Mouse (Mus musculus) ES-E14 (cell line): ENCODE data around the gene Klc3. TPM values are rescaled to one million over a fixed set of nuclear protein-coding genes. Genes with fewer than 3 reads are reported as not detected.
A peak's percentile ranks its signal among the peaks of the same experiment; 100 is the strongest.

Source experiments
- DNase-seq: peaks from one replicate; pipeline ENCODE4 v3.0.0-alpha.2; 2013; ENCODE audit warnings: low read depth, low spot score
- H3K27ac ChIP-seq: 2 replicates; pipeline ENCODE4 v1.5.1; 2012; ENCODE audit warnings: low read depth, mild to moderate bottlenecking, low read length, moderate library complexity, mixed read lengths; ENCODE audit not compliant: poor library complexity, insufficient read depth, severe bottlenecking
- H3K36me3 ChIP-seq: 2 replicates; pipeline ENCODE4 v1.6.1; 2012; ENCODE audit warnings: mild to moderate bottlenecking, low read length, moderate library complexity, mixed read lengths; ENCODE audit not compliant: control insufficient read depth, poor library complexity, insufficient read depth, severe bottlenecking
- H3K4me1 ChIP-seq, 2 experiments: fragments of 150-350 bp in 1 of 2; sonication (generic) in 1 of 2; 2 replicates each; pipeline ENCODE4 v1.6.1; 2012; ENCODE audit warnings: low read length in 2 of 2, mild to moderate bottlenecking in 1 of 2, mixed read lengths in 1 of 2; ENCODE audit not compliant: control insufficient read depth in 2 of 2, insufficient read depth in 2 of 2, poor library complexity in 1 of 2
- H3K4me3 ChIP-seq, 2 experiments: fragments of 150-350 bp in 1 of 2; sonication (generic) in 1 of 2; 2 replicates each; pipeline ENCODE4 v1.5.1; 2012; ENCODE audit warnings: low read length in 2 of 2, low read depth in 1 of 2, mild to moderate bottlenecking in 1 of 2, mixed read lengths in 1 of 2; ENCODE audit not compliant: insufficient read depth in 1 of 2, poor library complexity in 1 of 2, severe bottlenecking in 1 of 2
- H3K9ac ChIP-seq: 2 replicates; pipeline ENCODE4 v1.6.1; 2012; ENCODE audit warnings: low read depth, mild to moderate bottlenecking, low read length, mixed read lengths; ENCODE audit not compliant: poor library complexity, insufficient read depth, severe bottlenecking
- H3K9me3 ChIP-seq: fragments of 150-350 bp; sonication (generic); 2 replicates; pipeline ENCODE4 v1.6.1; 2012; ENCODE audit warnings: low read depth, mild to moderate bottlenecking, low read length; ENCODE audit not compliant: control insufficient read depth, insufficient read depth
- CHD2 ChIP-seq: IDR thresholded peaks from 2 replicates; pipeline ENCODE4 v1.6.1; 2014; ENCODE audit warnings: mild to moderate bottlenecking, low read depth, low read length, inconsistent platforms
- HCFC1 ChIP-seq: IDR thresholded peaks from 2 replicates; pipeline ENCODE4 v1.6.1; 2012; ENCODE audit warnings: low read length, inconsistent platforms, borderline replicate concordance; ENCODE audit not compliant: insufficient read depth
- MAFK ChIP-seq: IDR thresholded peaks from 2 replicates; pipeline ENCODE4 v1.6.1; 2014; ENCODE audit warnings: mild to moderate bottlenecking, low read depth, low read length, inconsistent platforms; ENCODE audit not compliant: insufficient read depth
- ZC3H11A ChIP-seq: IDR thresholded peaks from 2 replicates; pipeline ENCODE4 v1.6.1; 2012; ENCODE audit warnings: low read depth, mild to moderate bottlenecking, inconsistent platforms, low read length, borderline replicate concordance
- ZNF384 ChIP-seq: IDR thresholded peaks from 2 replicates; pipeline ENCODE4 v1.6.1; 2012; ENCODE audit warnings: low read depth, low read length, inconsistent platforms
- in situ Hi-C, 2 experiments: fragments of 600-800 bp; cut with MboI; formaldehyde crosslinking; loops; one replicate each; pipeline ENCODE4 v1.15.1; 2025; ENCODE audit warnings: low sequenced_read_pairs in 2 of 2, inconsistent platforms in 1 of 2; ENCODE audit not compliant: unreplicated experiment in 2 of 2
- total RNA-seq: library from RNA; depleted of rRNA; stranded (reverse); fragments of 300-350 nt; gene quantifications from 2 replicates; pipeline ENCODE4 v1.2.3, GENCODE M21; 2012; rRNA removed

Klc3 gene
- 10.1 and 19.5 TPM in 2 replicates for total RNA-seq

GRCm38 (mm10) chr7:19403731-19404296, at the start of gene Klc3:
Klc3 (minus strand) TSS chr7:19404104.
- in situ Hi-C loops: no loop called here
- peak; percentile 61 for DNase-seq
- Histone ChIP-seq H3K4me1 (peaks cover 4 to 12% of the 10 kb centered on the region in 2 experiments; a peak in 3 of 4 replicates), H3K4me3 (peak within 1 kb of the TSS; percentile 66 to 91), H3K36me3 (no peaks in the 10 kb centered on the region), H3K9me3 (no peaks in the 10 kb centered on the region), H3K9ac (peak within 1 kb of the TSS; percentile 54), H3K27ac (no peak within 1 kb of the TSS)
- TF ChIP-seq MAFK (no peak), ZNF384 (no peak), HCFC1 (0 out of 2 replicates have a peak, but pooled peaks have one; percentile 26), CHD2 (no peak)

GRCm38 (mm10) chr7:19449165-19449564, 45.3 kb upstream of the Klc3 start:
- Histone ChIP-seq H3K9ac (no peak overlapping the region), H3K4me3 (no peak overlapping the region), H3K27ac (no peak overlapping the region), H3K9me3 (no peaks in the 10 kb centered on the region), H3K4me1 (no peaks in the 10 kb centered on the region; a peak in 1 of 4 replicates), H3K36me3 (peaks cover 20% of the 10 kb centered on the region; the same call in 1 of the 2 replicates)
- DNase-seq: no peak
- TF ChIP-seq ZC3H11A (no peak), ZNF384 (no peak), CHD2 (no peak), HCFC1 (no peak), MAFK (no peak)
- in situ Hi-C loops: no loop called here

GRCm38 (mm10) chr7:19447689-19448088, 43.8 kb upstream of the Klc3 start:
- no peak for TF ChIP-seq ZNF384
- no peak for TF ChIP-seq ZC3H11A
- TF ChIP-seq HCFC1: no peak
- TF ChIP-seq MAFK: no peak
- TF ChIP-seq CHD2: no peak
- in situ Hi-C loops: no loop called here

GRCm38 (mm10) chr7:19444801-19445200, 40.9 kb upstream of the Klc3 start:
- no peaks in the 10 kb centered on the region for H3K9me3 ChIP-seq
- H3K9ac ChIP-seq: no peak overlapping the region
- no peak overlapping the region for H3K27ac ChIP-seq
- in situ Hi-C loops: no loop called here
- no peak overlapping the region for H3K4me3 ChIP-seq
- TF ChIP-seq MAFK (no peak), ZC3H11A (no peak)
- H3K36me3 ChIP-seq: peaks cover 33% of the 10 kb centered on the region; the same call in 1 of the 2 replicates
- H3K4me1 ChIP-seq: no peaks in the 10 kb centered on the region; a peak in 1 of 4 replicates
- no peak for DNase-seq

More at GRCm38 (mm10) chr7:19447689-19448088, 43.8 kb upstream of the Klc3 start:
- Histone ChIP-seq H3K9ac (no peak overlapping the region), H3K36me3 (peaks cover 22% of the 10 kb centered on the region; the same call in 1 of the 2 replicates), H3K27ac (no peak overlapping the region), H3K4me3 (no peak overlapping the region), H3K9me3 (no peaks in the 10 kb centered on the region), H3K4me1 (no peaks in the 10 kb centered on the region; a peak in 1 of 4 replicates)
- DNase-seq: no peak

GRCm38 (mm10) chr7:19443344-19443743, 39.4 kb upstream of the Klc3 start:
- Histone ChIP-seq H3K27ac (no peak overlapping the region), H3K9me3 (no peaks in the 10 kb centered on the region), H3K36me3 (peaks cover 29% of the 10 kb centered on the region; the same call in 1 of the 2 replicates), H3K9ac (no peak overlapping the region), H3K4me1 (no peaks in the 10 kb centered on the region), H3K4me3 (no peak overlapping the region)
- TF ChIP-seq CHD2 (no peak), HCFC1 (no peak), ZC3H11A (no peak), ZNF384 (no peak), MAFK (no peak)
- peak; percentile 68 for DNase-seq
- in situ Hi-C loops: no loop called here
